Mouse (Mus musculus): ENCODE data around the gene Tmc5.

GRCm38 (mm10) chr7:118698882-118699281 lies 101.8 kb downstream of the Tmc5 start:
- TF ChIP-seq CTCF (IDR thresholded peaks at IDR 0.05; ENCODE audit: borderline replicate concordance, insufficient read depth, low read length) (no peak), POLR2A (IDR thresholded peaks at IDR 0.05; ENCODE audit: low read depth, low read length) (no peak)
